Comparison of ENCODE assay signal across 18 mouse cellular contexts in the genomic region with DNA sequence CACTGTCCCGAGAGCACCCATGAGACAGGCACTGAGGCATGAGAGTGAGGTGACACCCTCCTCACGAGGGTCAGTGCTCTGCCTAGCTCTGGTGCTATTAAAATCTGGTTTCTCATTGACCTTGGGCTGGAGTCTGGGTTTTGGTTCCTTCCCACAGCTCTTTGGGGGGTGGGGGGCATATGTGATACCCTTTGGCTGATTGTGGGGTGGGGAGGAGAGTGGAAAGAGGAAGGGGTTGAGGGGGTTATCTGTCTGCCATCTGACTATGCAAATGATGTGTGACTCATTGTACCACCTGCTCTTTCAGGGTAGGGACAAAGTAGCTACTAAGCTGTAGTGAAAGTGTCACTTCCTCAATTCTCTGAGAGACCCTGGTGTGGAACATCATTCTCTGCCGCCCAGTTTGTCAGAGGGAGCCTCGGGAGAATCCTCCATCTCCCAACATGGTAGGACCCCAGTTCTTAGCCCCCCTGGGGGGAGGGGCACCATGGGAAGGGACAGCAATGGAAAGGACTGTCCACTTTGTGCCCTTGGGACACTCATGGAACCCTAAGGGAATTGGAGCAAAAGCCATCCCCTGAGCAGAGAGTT. TPM values are rescaled to one million over a fixed set of nuclear protein-coding genes. Genes with fewer than 3 reads are reported as not detected.
A peak's percentile ranks its signal among the peaks of the same experiment; 100 is the strongest.
DNase-seq lines count a peak whose midpoint lies in the region; ATAC-seq and TF ChIP-seq lines count a peak whose summit lies in the region.
"Had no signal": no experiment of that assay in that cellular context is flagged by ENCODE, and none has a peak within 500 bp of the region (broad histone marks: within the 10 kb centered on the region; RNA-seq: fewer than 3 reads in every experiment).

A gene (plus strand): TSS at position 338 of the 591 bp plus-strand sequence.

- peaks cover 57% of the 10 kb centered on the region for H3K27me3 ChIP-seq in liver, embryonic 12.5 days (replicated peaks)
- H3K27me3 ChIP-seq in MEL (ENCODE audit: control insufficient read depth in 1 of 2, insufficient read depth in 2 of 2, low read length in 2 of 2): no peaks in the 10 kb centered on the region
- H3K27me3 ChIP-seq in liver, postnatal 0 days (ENCODE audit: insufficient read depth, low read length): peaks cover 4% of the 10 kb centered on the region; the same call in 1 of the 2 replicates

- TF ChIP-seq POLR2A in MEL (IDR thresholded peaks at IDR 0.05; ENCODE audit: control insufficient read depth in 1 of 2, insufficient read depth in 1 of 2, low read depth in 1 of 2, low read length in 2 of 2, poor library complexity in 1 of 2): no peak

- H3K4me3 ChIP-seq in liver, embryonic 12.5 days: no peak within 1 kb of the TSS
- no peak within 1 kb of the TSS for H3K4me3 ChIP-seq in MEL (ENCODE audit: control insufficient read depth in 1 of 2, insufficient read depth in 1 of 2, low read depth in 2 of 2, low read length in 2 of 2)
- 0 out of 2 replicates have a peak within 1 kb of the TSS, but pooled peaks have one; percentile 13 for H3K4me3 ChIP-seq in liver, postnatal 0 days (ENCODE audit: low read depth, low read length)
- H3K4me3 ChIP-seq: neural tube, embryonic 15.5 days had no signal

- no peaks in the 10 kb centered on the region for H3K79me2 ChIP-seq in MEL (ENCODE audit: control insufficient read depth, insufficient read depth, low read length, poor library complexity)

- TF ChIP-seq RAD21 in MEL (IDR thresholded peaks at IDR 0.05; ENCODE audit: low read depth, low read length): no peak

- DNase-seq in liver: no peak
- DNase-seq in MEL (ENCODE audit: low read depth, low spot score): peak; percentile 60
- no peak for DNase-seq in liver, postnatal 0 days
- peak; percentile 22 to 55 for DNase-seq in spleen, postnatal 10 days (ENCODE audit: low spot score in 2 of 2)
- no peak for DNase-seq in frontal cortex, postnatal 10 days (ENCODE audit: low spot score in 2 of 2)
- DNase-seq in urinary bladder, postnatal 10 days (ENCODE audit: low spot score): no peak
- DNase-seq: cerebellum, adult 18-20 months; embryo, embryonic 11 days; gastrocnemius, postnatal 36 days; kidney, adult 11 months had no signal

- no peak within 1 kb of the TSS for H3K27ac ChIP-seq in liver, embryonic 12.5 days
- no peak within 1 kb of the TSS for H3K27ac ChIP-seq in MEL (ENCODE audit: control insufficient read depth, low read depth, low read length)
- peak within 1 kb of the TSS; percentile 85 for H3K27ac ChIP-seq in liver, postnatal 0 days (ENCODE audit: low read depth)
- H3K27ac ChIP-seq: hindbrain, embryonic 14.5 days; liver, embryonic 14.5 days; neural tube, embryonic 15.5 days had no signal

- H3K36me3 ChIP-seq in liver, embryonic 12.5 days: no peaks in the 10 kb centered on the region
- no peaks in the 10 kb centered on the region for H3K36me3 ChIP-seq in MEL (ENCODE audit: control insufficient read depth in 1 of 2, insufficient read depth in 2 of 2, low read length in 2 of 2)
- no peaks in the 10 kb centered on the region for H3K36me3 ChIP-seq in liver, postnatal 0 days (replicated peaks; ENCODE audit: insufficient read depth, low read length)
- H3K36me3 ChIP-seq: neural tube, embryonic 15.5 days had no signal

- TF ChIP-seq CTCF in MEL (IDR thresholded peaks at IDR 0.05 in 2 of 3, conservative IDR thresholded peaks at IDR 0.05 in 1 of 3; ENCODE audit: control insufficient read depth in 1 of 3, insufficient read depth in 1 of 3, low read depth in 2 of 3, low read length in 3 of 3, poor library complexity in 1 of 3, severe bottlenecking in 1 of 3): no peak
- no peak for TF ChIP-seq CTCF in liver, postnatal 0 days (IDR thresholded peaks at IDR 0.05; ENCODE audit: low read depth)

- TF ChIP-seq EP300 in MEL (IDR thresholded peaks at IDR 0.05; ENCODE audit: low read depth in 1 of 2, low read length in 2 of 2): peak in 1 of 2 experiments; percentile 54; a peak in 2 of 4 replicates
- no peak for TF ChIP-seq EP300 in liver, postnatal 0 days (IDR thresholded peaks at IDR 0.05; ENCODE audit: low read depth)

- H3K4me2 ChIP-seq in liver, embryonic 12.5 days: peak within 1 kb of the TSS; percentile 8; the same call in 1 of the 2 replicates
- peak within 1 kb of the TSS; percentile 44 for H3K4me2 ChIP-seq in liver, postnatal 0 days (ENCODE audit: low read depth, low read length)
- H3K4me2 ChIP-seq: hindbrain, embryonic 14.5 days; neural tube, embryonic 15.5 days had no signal

- H3K9me3 ChIP-seq in liver, embryonic 12.5 days (replicated peaks): no peaks in the 10 kb centered on the region
- no peaks in the 10 kb centered on the region for H3K9me3 ChIP-seq in MEL (replicated peaks; ENCODE audit: insufficient read depth, low read length)
- no peaks in the 10 kb centered on the region for H3K9me3 ChIP-seq in liver, postnatal 0 days (ENCODE audit: low read length)
- H3K9me3 ChIP-seq: neural tube, embryonic 15.5 days had no signal

- peaks cover 15% of the 10 kb centered on the region for H3K4me1 ChIP-seq in liver, embryonic 12.5 days
- H3K4me1 ChIP-seq in MEL (ENCODE audit: control insufficient read depth in 1 of 2, insufficient read depth in 2 of 2, low read length in 2 of 2): peaks cover 0 to 5% of the 10 kb centered on the region in 2 experiments; a peak in 2 of 4 replicates
- peaks cover 8% of the 10 kb centered on the region for H3K4me1 ChIP-seq in liver, postnatal 0 days (ENCODE audit: insufficient read depth)

- 17% methylated on average over 4 of the region's 4 CpGs for WGBS in liver, embryonic 12.5 days (ENCODE audit: insufficient replicate concordance)
- 23% methylated on average over 4 of the region's 4 CpGs for WGBS in liver, postnatal 0 days (ENCODE audit: insufficient replicate concordance)

- ATAC-seq in liver, embryonic 12.5 days: no peak
- peak; percentile 57 for ATAC-seq in liver, postnatal 0 days
- ATAC-seq: activated CD4-positive, CD25-positive, alpha-beta regulatory T cell, adult 4 months; CD4-positive, CD25-positive, alpha-beta regulatory T cell, adult 4 months; forebrain, embryonic 16.5 days had no signal

- H3K9ac ChIP-seq in liver, embryonic 12.5 days: no peak within 1 kb of the TSS
- H3K9ac ChIP-seq in MEL (ENCODE audit: control insufficient read depth, low read depth, low read length, poor library complexity, severe bottlenecking): no peak within 1 kb of the TSS
- H3K9ac ChIP-seq in liver, postnatal 0 days (replicated peaks): peak within 1 kb of the TSS; percentile 30; the same call in 1 of the 2 replicates
- H3K9ac ChIP-seq: hindbrain, embryonic 14.5 days; liver, embryonic 14.5 days; neural tube, embryonic 15.5 days had no signal

TF ChIP-seq in MEL, 35 proteins besides CTCF, POLR2A, EP300 and RAD21:
- peak; percentile 66 for TF ChIP-seq ETS1 (IDR thresholded peaks at IDR 0.05; ENCODE audit: low read depth, low read length)
- TF ChIP-seq MAX (IDR thresholded peaks at IDR 0.05; ENCODE audit: low read length): no peak
- TF ChIP-seq GATA1 (IDR thresholded peaks at IDR 0.05; ENCODE audit: low read depth, low read length): peak; percentile 53
- TF ChIP-seq MAZ (IDR thresholded peaks at IDR 0.05; ENCODE audit: low read depth, low read length): no peak
- TF ChIP-seq MXI1 (IDR thresholded peaks at IDR 0.05; ENCODE audit: low read depth, low read length): no peak

RNA-seq across cellular contexts. Expression of the gene that starts here (rescaled TPM):
- 0.06 TPM in 1 of 2 replicates, not detected in the other for polyA plus RNA-seq in liver, embryonic 12.5 days (2016; fragmentation: Nextera tagmentation; extraction: Ambion mirVana)
- total RNA-seq in MEL (2012; rRNA removed): not detected in 2 replicates
- polyA plus RNA-seq in MEL (2012; ENCODE audit: insufficient read depth in 1 of 2, insufficient read length in 2 of 2, low read depth in 1 of 2, low replicate concordance in 2 of 2, missing spikeins in 1 of 2): not detected
- polyA plus RNA-seq in liver, postnatal 0 days (2015; fragmentation: Nextera tagmentation; extraction: Ambion mirVana): 0.07 and 0.16 TPM in 2 replicates
- total RNA-seq: megakaryocyte-erythroid progenitor cell, adult 5-6 weeks had no signal
- polyA plus RNA-seq: CD4-positive, CD25-positive, alpha-beta regulatory T cell, adult 4 months; forebrain, embryonic 16.5 days; neural tube, embryonic 15.5 days had no signal

Comparison
In these comparisons a context has a peak if more than half of its experiments do, and no peak if none do; other contexts are left out.
1. Peak in DNase-seq in MEL; RNA of the gene not detected or under 1 TPM.
2. Peak in ATAC-seq, H3K4me3 ChIP-seq, H3K27ac ChIP-seq, H3K9ac ChIP-seq and H3K4me2 ChIP-seq in liver, postnatal 0 days; RNA of the gene not detected or under 1 TPM.
3. DNase-seq: peak in spleen, postnatal 10 days (2 of 2); none in liver (single experiment), liver, postnatal 0 days (single experiment), frontal cortex, postnatal 10 days (0 of 2) and urinary bladder, postnatal 10 days (single experiment).